Mouse (Mus musculus) heart, postnatal 25 days (tissue): ENCODE results near the gene Pjvk. TPM values are rescaled to one million over a fixed set of nuclear protein-coding genes. Genes with fewer than 3 reads are reported as not detected.

ENCODE experiments used
- DNase-seq: peaks from one replicate; pipeline ENCODE4 v3.0.0; 2022; ENCODE audit warnings: low spot score
- intact Hi-C: fragments of 180-260 bp; cut with DNase I; formaldehyde crosslinking; loops from one replicate; pipeline ENCODE4 v1.15.1; 2025
- total RNA-seq, 2 experiments: library from RNA; stranded (reverse); gene quantifications; 2 replicates each; pipeline ENCODE4 v1.2.3; 2021

Gene Pjvk
- total RNA-seq, 2 experiments from 2014 or later, result not detected

- intact Hi-C loops, result no loop called here
- no peak for DNase-seq
Measured at GRCm38 (mm10) chr2:76702751-76703150, 54.5 kb downstream of the Pjvk start.

GRCm38 (mm10) chr2:76705655-76706054, 57.4 kb downstream of the Pjvk start:
- intact Hi-C loops, result no loop called here
- no peak for DNase-seq

Other genes with a start within 250 kb of the Pjvk start
- gene Osbpl6, start 242.0 kb upstream of the Pjvk start, total RNA-seq, result 10 to 100 TPM in 1 of 2 experiments, 1 to 10 TPM in 1; 8.8 to 11.9 TPM
- gene Prkra, start 461 bp upstream of the Pjvk start, total RNA-seq, result 10 to 100 TPM; 13.3 to 15.2 TPM
- gene Fkbp7, start 24.6 kb downstream of the Pjvk start, total RNA-seq, result 10 to 100 TPM; 19.7 to 21.2 TPM
- gene Plekha3, start 26.8 kb downstream of the Pjvk start, total RNA-seq, result 10 to 100 TPM; 17.8 to 20.7 TPM